Mouse (Mus musculus) heart, embryonic 10.5 days (tissue): ENCODE measurements around the gene Gmpr2. TPM values are rescaled to one million over a fixed set of nuclear protein-coding genes. Genes with fewer than 3 reads are reported as not detected.

ENCODE experiments used
- DNase-seq: peaks from one replicate; pipeline ENCODE4 v3.0.0-alpha.2; 2017; ENCODE audit warnings: low spot score
- H3K27ac ChIP-seq: fragments of 300-500 bp; sonication (generic); 2 replicates; pipeline ENCODE4 v1.5.1; 2016; ENCODE audit warnings: mild to moderate bottlenecking
- H3K27me3 ChIP-seq: fragments of 300-500 bp; sonication (generic); 2 replicates; pipeline ENCODE4 v1.6.1; 2016; ENCODE audit warnings: mild to moderate bottlenecking; ENCODE audit not compliant: poor library complexity, insufficient read depth, severe bottlenecking
- H3K36me3 ChIP-seq: fragments of 300-500 bp; sonication (generic); 2 replicates; pipeline ENCODE4 v1.6.1; 2016; ENCODE audit warnings: mild to moderate bottlenecking, moderate library complexity
- H3K4me1 ChIP-seq: fragments of 300-500 bp; sonication (generic); 2 replicates; pipeline ENCODE4 v1.6.1; 2016; ENCODE audit warnings: mild to moderate bottlenecking
- H3K4me3 ChIP-seq: fragments of 300-500 bp; sonication (generic); 2 replicates; pipeline ENCODE4 v1.5.1; 2016; ENCODE audit warnings: mild to moderate bottlenecking, moderate library complexity
- H3K9me3 ChIP-seq: fragments of 300-500 bp; sonication (generic); 2 replicates; pipeline ENCODE4 v1.6.1; 2016; ENCODE audit warnings: mild to moderate bottlenecking, moderate library complexity
- WGBS: fragments of 180-500 bp; shearing (Covaris S2); methylation state at CpG from one replicate; pipeline ENCODE4 v1.1.7; 2016; 5-methylcytosine and 5-hydroxymethylcytosine counted together
- polyA plus RNA-seq: library from polyadenylated mRNA; unstranded; fragments of >200 nt; fragmentation: Nextera tagmentation; extraction: Ambion mirVana; gene quantifications from 2 replicates; pipeline ENCODE4 v1.2.1, GENCODE M21; 2016

Gmpr2 gene
- polyA plus RNA-seq, 1 experiment from 2014 or later: 58.8 TPM

- Histone ChIP-seq H3K27ac (no peak overlapping the region), H3K4me3 (no peak overlapping the region), H3K27me3 (no peaks in the 10 kb centered on the region), H3K36me3 (no peaks in the 10 kb centered on the region), H3K4me1 (no peaks in the 10 kb centered on the region), H3K9me3 (no peaks in the 10 kb centered on the region)
- DNase-seq: no peak
- 67% methylated on average over 9 of the region's 9 CpGs for WGBS
Measured at GRCm38 (mm10) chr14:55701131-55701530, 29.4 kb downstream of the Gmpr2 start.

- no peak for DNase-seq
- Histone ChIP-seq H3K4me3 (no peak overlapping the region), H3K27ac (no peak overlapping the region), H3K27me3 (no peaks in the 10 kb centered on the region), H3K36me3 (no peaks in the 10 kb centered on the region), H3K4me1 (peaks cover 4% of the 10 kb centered on the region; the same call in 1 of the 2 replicates), H3K9me3 (no peaks in the 10 kb centered on the region)
- 57% methylated on average over 6 of the region's 6 CpGs for WGBS
Measured at GRCm38 (mm10) chr14:55702761-55703160, 31.0 kb downstream of the Gmpr2 start.

- H3K4me1 ChIP-seq: peaks cover 4% of the 10 kb centered on the region; the same call in 1 of the 2 replicates
- peaks cover 7% of the 10 kb centered on the region for H3K27me3 ChIP-seq
- 79% methylated on average over 8 of the region's 8 CpGs for WGBS
- H3K36me3 ChIP-seq: no peaks in the 10 kb centered on the region
- H3K4me3 ChIP-seq: no peak overlapping the region
- H3K9me3 ChIP-seq: no peaks in the 10 kb centered on the region
- no peak overlapping the region for H3K27ac ChIP-seq
- DNase-seq: no peak
Measured at GRCm38 (mm10) chr14:55706051-55706600, 34.4 kb downstream of the Gmpr2 start.

GRCm38 (mm10) chr14:55707397-55707796 lies 35.7 kb downstream of the Gmpr2 start:
- H3K27ac ChIP-seq: no peak overlapping the region
- peaks cover 20% of the 10 kb centered on the region for H3K27me3 ChIP-seq
- no peaks in the 10 kb centered on the region for H3K9me3 ChIP-seq
- H3K4me3 ChIP-seq: no peak overlapping the region
- DNase-seq: no peak
- peaks cover 4% of the 10 kb centered on the region; the same call in 1 of the 2 replicates for H3K4me1 ChIP-seq
- no peaks in the 10 kb centered on the region for H3K36me3 ChIP-seq
- WGBS: 48% methylated on average over 5 of the region's 5 CpGs

GRCm38 (mm10) chr14:55709509-55709908 lies 37.8 kb downstream of the Gmpr2 start:
- Histone ChIP-seq H3K9me3 (no peaks in the 10 kb centered on the region), H3K27ac (no peak overlapping the region), H3K4me3 (no peak overlapping the region), H3K4me1 (peaks cover 17% of the 10 kb centered on the region), H3K36me3 (no peaks in the 10 kb centered on the region), H3K27me3 (peaks cover 38% of the 10 kb centered on the region)
- DNase-seq: no peak
- 83% methylated on average over 4 of the region's 4 CpGs for WGBS

GRCm38 (mm10) chr14:55711786-55712185 lies 40.0 kb downstream of the Gmpr2 start:
- peaks cover 38% of the 10 kb centered on the region for H3K27me3 ChIP-seq
- no peak overlapping the region for H3K4me3 ChIP-seq
- DNase-seq: no peak
- WGBS: 74% methylated on average over 7 of the region's 7 CpGs
- peaks cover 13% of the 10 kb centered on the region for H3K4me1 ChIP-seq
- H3K27ac ChIP-seq: no peak overlapping the region
- H3K36me3 ChIP-seq: peaks cover 8% of the 10 kb centered on the region
- no peaks in the 10 kb centered on the region for H3K9me3 ChIP-seq

GRCm38 (mm10) chr14:55713007-55713728 lies 41.4 kb downstream of the Gmpr2 start:
- H3K4me1 ChIP-seq: peaks cover 13% of the 10 kb centered on the region
- DNase-seq: peak; percentile 77
- 11% methylated on average over 25 of the region's 25 CpGs for WGBS
- no peak overlapping the region; the same call in 1 of the 2 replicates for H3K27ac ChIP-seq
- peaks cover 38% of the 10 kb centered on the region for H3K27me3 ChIP-seq
- no peaks in the 10 kb centered on the region for H3K9me3 ChIP-seq
- peaks cover 20% of the 10 kb centered on the region for H3K36me3 ChIP-seq
- peak overlapping the region; percentile 50 for H3K4me3 ChIP-seq

GRCm38 (mm10) chr14:55713729-55714122 lies 42.0 kb downstream of the Gmpr2 start, which contains the start of gene Tgm1:
TSS of gene Tgm1 (minus strand) at chr14:55713926.
- H3K4me1 ChIP-seq: peaks cover 13% of the 10 kb centered on the region
- H3K27ac ChIP-seq: no peak within 1 kb of the TSS; the same call in 1 of the 2 replicates
- H3K4me3 ChIP-seq: peak within 1 kb of the TSS; percentile 50
- H3K27me3 ChIP-seq: peaks cover 38% of the 10 kb centered on the region
- no peaks in the 10 kb centered on the region for H3K9me3 ChIP-seq
- peak; percentile 75 for DNase-seq
- WGBS: 10% methylated on average over 4 of the region's 4 CpGs
- peaks cover 25% of the 10 kb centered on the region for H3K36me3 ChIP-seq

GRCm38 (mm10) chr14:55714893-55715292 lies 43.2 kb downstream of the Gmpr2 start:
- H3K36me3 ChIP-seq: peaks cover 37% of the 10 kb centered on the region
- WGBS: 37% methylated on average over 6 of the region's 6 CpGs
- peaks cover 13% of the 10 kb centered on the region for H3K4me1 ChIP-seq
- H3K4me3 ChIP-seq: no peak overlapping the region
- peaks cover 38% of the 10 kb centered on the region for H3K27me3 ChIP-seq
- H3K9me3 ChIP-seq: no peaks in the 10 kb centered on the region
- DNase-seq: no peak
- no peak overlapping the region for H3K27ac ChIP-seq

GRCm38 (mm10) chr14:55716271-55716670 lies 44.5 kb downstream of the Gmpr2 start:
- H3K4me1 ChIP-seq: peaks cover 20% of the 10 kb centered on the region
- no peak overlapping the region for H3K27ac ChIP-seq
- DNase-seq: no peak
- H3K4me3 ChIP-seq: no peak overlapping the region
- WGBS: 89% methylated on average over 6 of the region's 6 CpGs
- H3K36me3 ChIP-seq: peaks cover 44% of the 10 kb centered on the region
- H3K27me3 ChIP-seq: peaks cover 29% of the 10 kb centered on the region
- no peaks in the 10 kb centered on the region for H3K9me3 ChIP-seq

- 81% methylated on average over 8 of the region's 8 CpGs for WGBS
- H3K36me3 ChIP-seq: peaks cover 44% of the 10 kb centered on the region
- DNase-seq: no peak
- peaks cover 23% of the 10 kb centered on the region for H3K27me3 ChIP-seq
- H3K27ac ChIP-seq: no peak overlapping the region
- H3K4me1 ChIP-seq: peaks cover 24% of the 10 kb centered on the region
- no peaks in the 10 kb centered on the region for H3K9me3 ChIP-seq
- H3K4me3 ChIP-seq: no peak overlapping the region
Measured at GRCm38 (mm10) chr14:55716884-55717283, 45.1 kb downstream of the Gmpr2 start.

GRCm38 (mm10) chr14:55719737-55720136 lies 48.0 kb downstream of the Gmpr2 start:
- Histone ChIP-seq H3K9me3 (no peaks in the 10 kb centered on the region), H3K27ac (no peak overlapping the region), H3K36me3 (peaks cover 44% of the 10 kb centered on the region), H3K4me1 (peaks cover 16% of the 10 kb centered on the region), H3K4me3 (no peak overlapping the region), H3K27me3 (no peaks in the 10 kb centered on the region; the same call in 1 of the 2 replicates)
- no peak for DNase-seq
- 83% methylated on average over 6 of the region's 6 CpGs for WGBS

GRCm38 (mm10) chr14:55720666-55721065 lies 48.9 kb downstream of the Gmpr2 start:
- 0 out of 2 replicates have a peak overlapping the region, but pooled peaks have one; percentile 88 for H3K4me3 ChIP-seq
- 90% methylated on average over 12 of the region's 12 CpGs for WGBS

More at GRCm38 (mm10) chr14:55720666-55721065, 48.9 kb downstream of the Gmpr2 start:
- DNase-seq: no peak
- no peaks in the 10 kb centered on the region for H3K9me3 ChIP-seq
- H3K27ac ChIP-seq: no peak overlapping the region
- H3K27me3 ChIP-seq: no peaks in the 10 kb centered on the region
- H3K4me1 ChIP-seq: peaks cover 16% of the 10 kb centered on the region
- peaks cover 44% of the 10 kb centered on the region for H3K36me3 ChIP-seq
